Mouse (Mus musculus) myocyte (in vitro differentiated cells): ENCODE measurements around the gene Rph3al. TPM values are rescaled to one million over a fixed set of nuclear protein-coding genes. Genes with fewer than 3 reads are reported as not detected.

Experiments used
- H3K27me3 ChIP-seq: one replicate; pipeline ENCODE4 v1.6.1; 2011; ENCODE audit not compliant: control insufficient read depth, insufficient read depth, insufficient read length
- H3K36me3 ChIP-seq: one replicate; pipeline ENCODE4 v1.6.1; 2011; ENCODE audit not compliant: control insufficient read depth, insufficient read depth
- H3K4me2 ChIP-seq: one replicate; pipeline ENCODE4 v1.6.1; 2011; ENCODE audit warnings: low read depth, control low read depth
- H3K4me3 ChIP-seq: one replicate; pipeline ENCODE4 v1.5.1; 2011; ENCODE audit warnings: mild to moderate bottlenecking, control low read depth, moderate library complexity
- H3K79me2 ChIP-seq: one replicate; pipeline ENCODE4 v1.6.1; 2011; ENCODE audit not compliant: control insufficient read depth, insufficient read depth
- H3ac ChIP-seq: one replicate; pipeline ENCODE4 v1.6.1; 2011; ENCODE audit not compliant: control insufficient read depth, insufficient read length
- CEBPB ChIP-seq: IDR thresholded peaks from 2 replicates; pipeline ENCODE4 v1.6.1; 2011; ENCODE audit warnings: mild to moderate bottlenecking, moderate library complexity; ENCODE audit not compliant: poor library complexity, insufficient read depth, severe bottlenecking
- E2F4 ChIP-seq: IDR thresholded peaks from one replicate; pipeline ENCODE4 v1.6.1; 2011; ENCODE audit warnings: mild to moderate bottlenecking, control low read depth, moderate library complexity; ENCODE audit not compliant: insufficient read depth
- MAX ChIP-seq: IDR thresholded peaks from one replicate; pipeline ENCODE4 v1.6.1; 2011; ENCODE audit warnings: low read depth, mild to moderate bottlenecking, control low read depth
- MYOD1 ChIP-seq, 3 experiments: IDR thresholded peaks; one replicate each; pipeline ENCODE4 v1.6.1; 2011; ENCODE audit warnings: control low read depth in 2 of 3, low read depth in 2 of 3, mild to moderate bottlenecking in 2 of 3, moderate library complexity in 1 of 3; ENCODE audit not compliant: insufficient read length in 2 of 3, control insufficient read depth in 1 of 3
- MYOG ChIP-seq, 3 experiments: IDR thresholded peaks; one replicate each; pipeline ENCODE4 v1.6.1; 2011; ENCODE audit warnings: control low read depth in 2 of 3, low read depth in 2 of 3, mild to moderate bottlenecking in 2 of 3; ENCODE audit not compliant: insufficient read length in 2 of 3, control insufficient read depth in 1 of 3, insufficient read depth in 1 of 3
- POLR2A ChIP-seq: IDR thresholded peaks from one replicate; pipeline ENCODE4 v1.6.1; 2011; ENCODE audit warnings: low read depth, mild to moderate bottlenecking, control low read depth, moderate library complexity; ENCODE audit not compliant: insufficient read length
- POLR2AphosphoS2 ChIP-seq: IDR thresholded peaks from one replicate; pipeline ENCODE4 v1.6.1; 2011; ENCODE audit warnings: low read depth, control low read depth; ENCODE audit not compliant: insufficient read length
- REST ChIP-seq: IDR thresholded peaks from one replicate; pipeline ENCODE4 v1.6.1; 2011; ENCODE audit warnings: mild to moderate bottlenecking, control low read depth, moderate library complexity; ENCODE audit not compliant: insufficient read depth, insufficient read length
- SRF ChIP-seq: IDR thresholded peaks from one replicate; pipeline ENCODE4 v1.6.1; 2011; ENCODE audit warnings: low read depth; ENCODE audit not compliant: control insufficient read depth, insufficient read length
- TCF12 ChIP-seq: IDR thresholded peaks from one replicate; pipeline ENCODE4 v1.6.1; 2011; ENCODE audit warnings: mild to moderate bottlenecking, control low read depth; ENCODE audit not compliant: poor library complexity, insufficient read depth, severe bottlenecking
- TCF3 ChIP-seq: IDR thresholded peaks from one replicate; pipeline ENCODE4 v1.6.1; 2011; ENCODE audit warnings: low read depth, control low read depth; ENCODE audit not compliant: insufficient read length
- polyA plus RNA-seq: library from polyadenylated mRNA; unstranded; fragments of >200 nt; fragmentation: generic; extraction: Trizol; gene quantifications from one replicate; pipeline ENCODE4 v1.2.1, GENCODE M21; 2012; ENCODE audit warnings: missing spikeins

Rph3al gene
- polyA plus RNA-seq, 1 experiment = 0.05 TPM

DNA sequence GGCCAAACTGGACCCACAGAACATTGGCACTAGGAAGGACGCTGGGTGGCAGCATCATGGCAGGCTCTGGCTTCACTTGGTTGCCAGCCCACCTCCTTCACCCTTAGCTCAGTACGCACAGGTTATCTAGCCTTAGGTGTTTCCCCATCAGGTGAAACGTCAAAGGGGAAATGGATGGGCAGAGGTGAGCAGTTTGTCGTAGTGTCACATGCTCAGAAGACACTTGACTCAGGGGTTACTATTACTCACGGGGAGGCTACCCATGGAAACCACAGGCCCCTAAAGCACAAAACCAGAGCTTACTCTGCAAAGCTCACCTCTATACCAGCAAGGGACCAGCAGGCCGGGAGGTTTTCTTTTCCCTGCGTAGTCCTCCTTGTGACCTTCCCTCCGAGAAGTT is 59.8 kb downstream of the Rph3al start:
- Histone ChIP-seq H3K4me2 (no peak overlapping the region), H3K4me3 (no peak overlapping the region), H3K79me2 (no peaks in the 10 kb centered on the region), H3K27me3 (peaks cover 16% of the 10 kb centered on the region), H3ac (no peak overlapping the region), H3K36me3 (no peaks in the 10 kb centered on the region)
- TF ChIP-seq E2F4 = no peak
- no peak for TF ChIP-seq TCF12
- no peak for TF ChIP-seq POLR2AphosphoS2
- no peak for TF ChIP-seq MYOD1 (IDR thresholded peaks at IDR 0.05; ENCODE audit: control insufficient read depth in 1 of 3, insufficient read length in 2 of 3, low read depth in 2 of 3)
- no peak for TF ChIP-seq SRF
- no peak for TF ChIP-seq CEBPB
- no peak for TF ChIP-seq TCF3
- no peak for TF ChIP-seq REST
- no peak for TF ChIP-seq MAX

DNA sequence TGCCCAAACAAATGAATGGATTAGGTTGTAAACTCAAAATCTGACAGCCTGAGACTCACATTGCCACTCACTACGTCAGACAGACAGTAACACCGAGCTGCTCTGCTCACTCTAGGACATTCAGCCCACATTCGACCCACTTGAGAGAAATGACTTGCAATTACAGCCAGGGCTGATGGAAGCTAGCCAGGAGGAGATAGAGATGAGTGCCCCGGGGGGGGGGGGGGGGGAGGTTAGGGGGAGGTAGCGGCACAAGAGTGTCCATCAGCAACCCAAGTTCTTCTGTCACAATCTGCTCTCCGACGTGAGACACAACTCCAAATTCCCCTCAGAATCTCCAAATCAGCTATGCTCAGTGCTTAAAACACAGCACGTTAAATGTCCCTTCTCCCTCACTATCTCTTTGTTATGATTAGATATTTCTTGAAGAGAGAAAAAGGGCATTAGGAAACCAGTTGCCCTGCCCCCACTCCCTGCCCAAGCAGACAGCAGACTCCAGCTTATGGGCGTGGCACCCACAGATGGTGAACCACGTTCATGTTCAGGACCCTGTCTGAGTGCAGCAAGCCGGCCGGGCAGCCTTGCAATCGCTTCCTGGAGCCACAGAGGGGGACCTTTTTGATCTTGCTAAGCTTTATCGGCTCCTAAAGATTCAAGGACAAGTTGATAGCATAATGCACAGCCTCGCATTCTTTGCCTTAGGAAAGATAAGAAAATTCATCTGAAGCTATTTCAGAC is 62.0 kb downstream of the Rph3al start:
- no peaks in the 10 kb centered on the region for H3K36me3 ChIP-seq
- H3ac ChIP-seq = no peak overlapping the region
- peak overlapping the region; percentile 18 for H3K4me2 ChIP-seq
- peaks cover 17% of the 10 kb centered on the region for H3K27me3 ChIP-seq
- no peak overlapping the region for H3K4me3 ChIP-seq
- TF ChIP-seq MYOD1 (IDR thresholded peaks at IDR 0.05; ENCODE audit: control insufficient read depth in 1 of 3, insufficient read length in 2 of 3, low read depth in 2 of 3) (peak in 1 of 3 experiments; percentile 45), TCF12 (no peak), MYOG (IDR thresholded peaks at IDR 0.05; ENCODE audit: control insufficient read depth in 1 of 3, insufficient read depth in 1 of 3, insufficient read length in 2 of 3, low read depth in 2 of 3) (peak in 1 of 3 experiments; percentile 28)
- no peaks in the 10 kb centered on the region for H3K79me2 ChIP-seq

DNA sequence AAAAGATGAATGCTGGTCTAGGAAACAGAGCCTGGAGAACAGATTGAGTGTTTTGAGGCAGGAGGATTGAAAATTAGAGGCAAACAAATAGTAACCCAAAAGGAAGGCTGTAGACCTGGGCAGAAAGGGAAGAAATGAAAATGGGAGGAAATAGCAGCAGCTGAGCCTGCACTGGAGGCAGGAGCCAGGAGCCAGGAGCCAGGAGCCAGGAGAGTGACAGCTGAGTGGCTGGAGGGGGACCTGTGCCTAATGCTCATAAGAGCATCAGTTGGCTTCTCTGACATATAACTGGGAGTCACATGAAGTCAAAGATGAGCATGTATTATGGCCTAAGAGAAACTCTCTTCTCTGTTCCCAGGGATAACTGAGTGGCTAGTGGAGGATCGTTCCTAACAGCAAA is 66.5 kb downstream of the Rph3al start:
- Histone ChIP-seq H3K79me2 (no peaks in the 10 kb centered on the region), H3K4me2 (no peak overlapping the region), H3ac (no peak overlapping the region), H3K36me3 (no peaks in the 10 kb centered on the region), H3K27me3 (peaks cover 61% of the 10 kb centered on the region), H3K4me3 (no peak overlapping the region)
- TF ChIP-seq TCF12 (no peak), CEBPB (no peak), TCF3 (no peak), E2F4 (no peak), MYOD1 (IDR thresholded peaks at IDR 0.05; ENCODE audit: control insufficient read depth in 1 of 3, insufficient read length in 2 of 3, low read depth in 2 of 3) (no peak), MAX (no peak), POLR2AphosphoS2 (no peak)

DNA sequence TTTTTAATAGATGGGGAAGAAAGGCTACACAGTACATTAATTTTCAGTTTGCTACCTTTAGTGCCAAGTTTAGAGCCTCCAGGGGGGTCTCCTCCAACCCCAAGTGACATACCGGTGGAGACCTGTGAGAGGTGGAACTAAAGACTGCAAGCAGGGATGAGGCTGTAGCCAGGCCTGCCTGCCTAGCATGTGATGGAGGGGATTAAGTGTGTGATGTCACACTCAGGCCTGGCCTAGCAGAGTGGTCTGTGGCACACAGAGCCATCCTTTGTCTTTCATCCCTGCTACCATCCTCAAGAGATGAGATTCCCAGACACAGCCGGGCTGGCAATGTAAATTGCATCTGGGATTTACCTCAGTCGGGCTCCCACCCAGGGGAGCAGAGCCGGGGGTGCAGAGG is 67.3 kb downstream of the Rph3al start:
- TF ChIP-seq E2F4 = no peak
- TF ChIP-seq TCF12 = no peak
- no peaks in the 10 kb centered on the region for H3K79me2 ChIP-seq
- no peak overlapping the region for H3ac ChIP-seq
- H3K36me3 ChIP-seq = no peaks in the 10 kb centered on the region
- no peak overlapping the region for H3K4me2 ChIP-seq
- H3K4me3 ChIP-seq = no peak overlapping the region
- H3K27me3 ChIP-seq = peaks cover 61% of the 10 kb centered on the region

DNA sequence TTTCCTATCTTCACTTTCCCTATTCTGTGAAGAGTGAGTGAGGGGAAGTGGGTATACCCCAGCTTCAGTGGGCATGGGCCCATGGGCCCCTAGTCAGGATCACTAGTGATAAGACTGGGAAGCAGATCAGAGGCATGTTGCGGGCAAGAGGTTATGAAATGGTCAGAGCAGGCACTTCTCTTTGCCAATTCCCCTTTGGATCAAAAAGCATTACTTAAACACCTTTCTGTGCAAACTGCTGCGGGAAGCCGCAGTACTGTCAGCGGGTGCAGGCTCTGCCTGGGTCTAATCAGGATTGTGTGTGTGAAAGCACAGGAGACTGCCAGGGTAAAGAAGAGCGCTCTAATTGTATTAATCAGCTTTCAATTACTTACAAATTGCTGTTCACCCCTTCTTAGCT is 67.8 kb downstream of the Rph3al start:
- H3K36me3 ChIP-seq = no peaks in the 10 kb centered on the region

More for the DNA sequence above, 67.8 kb downstream of the Rph3al start:
- no peak for TF ChIP-seq TCF12
- no peak for TF ChIP-seq REST
- no peak for TF ChIP-seq MAX
- no peak for TF ChIP-seq POLR2A
- TF ChIP-seq MYOD1 (IDR thresholded peaks at IDR 0.05; ENCODE audit: control insufficient read depth in 1 of 3, insufficient read length in 2 of 3, low read depth in 2 of 3) = no peak
- no peak for TF ChIP-seq CEBPB
- TF ChIP-seq MYOG (IDR thresholded peaks at IDR 0.05; ENCODE audit: control insufficient read depth in 1 of 3, insufficient read depth in 1 of 3, insufficient read length in 2 of 3, low read depth in 2 of 3) = no peak
- Histone ChIP-seq H3K27me3 (peaks cover 61% of the 10 kb centered on the region), H3K4me3 (no peak overlapping the region), H3K4me2 (no peak overlapping the region), H3ac (no peak overlapping the region), H3K79me2 (no peaks in the 10 kb centered on the region)
